Mouse (Mus musculus) layer of hippocampus, postnatal 36 days (tissue): ENCODE data around the gene Nprl3. TPM values are rescaled to one million over a fixed set of nuclear protein-coding genes. Genes with fewer than 3 reads are reported as not detected.
"Not testable (repeated sequence)": the region's sequence is repeated elsewhere in the genome, so short reads cannot be mapped to it uniquely, and the experiment has no call there.

Experiments used
- DNase-seq, 2 experiments: peaks; one replicate each; pipeline ENCODE4 v3.0.0; 2022
- total RNA-seq, 2 experiments: library from RNA; stranded (reverse); gene quantifications; 2 replicates each; pipeline ENCODE4 v1.2.3; 2021

The Nprl3 gene
- total RNA-seq, 2 experiments from 2014 or later = 47.3 to 61.2 TPM

- DNase-seq = no peak
Measured at GRCm38 (mm10) chr11:32223297-32223967, 44.1 kb downstream of the Nprl3 start.

- DNase-seq = no peak
Measured at GRCm38 (mm10) chr11:32222570-32223194, 44.8 kb downstream of the Nprl3 start.

DNA sequence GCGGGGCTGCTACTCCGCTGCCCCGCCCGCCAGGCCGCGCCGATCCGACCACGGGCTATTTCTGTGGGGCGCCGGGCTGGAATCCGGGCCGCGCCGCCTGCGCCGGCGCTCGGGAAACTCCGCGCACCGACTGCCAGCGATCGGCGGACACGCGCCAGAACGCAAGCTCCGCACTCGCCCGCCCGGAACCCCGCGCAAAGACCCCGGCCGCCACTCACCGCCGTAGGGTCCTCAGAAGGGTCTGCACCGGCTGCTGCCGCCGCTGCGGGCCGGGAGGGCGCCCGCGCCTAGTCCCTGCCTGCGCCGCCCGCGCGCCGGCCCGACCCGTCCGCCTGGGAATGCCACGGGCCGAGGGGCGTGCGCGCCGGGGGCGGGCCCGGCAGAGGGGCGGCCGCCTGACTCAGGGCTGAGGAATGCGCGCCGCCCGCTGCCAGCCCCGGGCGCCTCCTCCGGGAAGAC, 45.5 kb downstream of the Nprl3 start, which contains the start of gene Rhbdf1:
TSS of gene Rhbdf1 (minus strand) at position 350 of the 459 bp plus-strand sequence.
- peak in 1 of 2 experiments; percentile 31 for DNase-seq

- DNase-seq = no peak
Measured at GRCm38 (mm10) chr11:32221225-32221950, 46.1 kb downstream of the Nprl3 start.

DNA sequence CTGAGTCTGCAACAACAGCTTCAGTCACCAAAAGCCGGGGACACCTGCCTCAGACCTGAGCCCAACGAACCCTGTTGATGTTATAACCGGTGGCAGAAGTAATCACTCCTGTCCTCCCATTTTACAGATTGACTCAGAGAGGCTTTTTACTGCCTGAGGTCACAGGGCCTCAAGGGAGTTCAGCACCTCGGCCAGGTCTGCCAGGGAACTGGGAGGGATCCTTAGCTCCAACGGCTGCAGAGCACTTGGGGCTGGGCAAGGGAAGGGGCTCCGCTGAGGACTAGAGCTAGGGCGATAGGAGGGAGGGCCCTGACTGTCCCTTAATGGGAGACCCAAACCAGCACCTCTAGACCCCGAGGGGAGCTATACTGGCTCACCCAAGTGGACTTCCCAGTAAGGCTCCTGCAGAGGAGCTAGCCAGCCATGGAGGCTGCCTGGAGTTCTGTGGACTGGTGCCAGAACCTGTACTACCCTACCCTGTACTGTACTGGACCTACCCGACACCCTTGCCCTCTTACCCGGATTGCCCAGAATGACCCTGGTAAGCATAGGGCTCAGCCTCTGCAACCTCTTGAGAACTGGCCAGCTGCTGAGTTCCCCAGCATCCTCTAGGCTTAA, 46.8 kb downstream of the Nprl3 start:
- DNase-seq = no peak

- no peak for DNase-seq
Measured at GRCm38 (mm10) chr11:32219287-32219686, 48.2 kb downstream of the Nprl3 start.

- peak in 1 of 2 experiments; percentile 26 for DNase-seq
Measured at GRCm38 (mm10) chr11:32218501-32219050, 48.9 kb downstream of the Nprl3 start.

DNA sequence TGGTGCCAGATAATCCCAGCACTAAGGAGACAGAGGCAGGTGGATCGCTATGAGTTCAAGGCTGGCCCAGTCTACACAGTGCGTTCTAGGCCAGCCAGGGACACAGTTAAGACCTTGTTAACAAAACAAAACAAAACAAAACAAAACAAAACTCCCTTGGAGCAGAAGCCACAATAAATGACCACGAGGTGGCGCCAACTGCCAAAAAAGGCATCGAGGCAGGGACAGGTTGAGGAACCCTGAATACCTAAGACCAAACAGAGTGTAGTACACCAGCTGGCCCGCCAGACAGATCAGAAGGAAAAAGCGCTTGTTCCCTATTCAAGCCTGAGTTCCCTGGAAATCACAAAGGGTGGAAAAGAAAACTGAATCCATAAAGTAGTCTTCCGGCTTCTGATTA, 50.7 kb downstream of the Nprl3 start:
- DNase-seq = peak in 1 of 2 experiments; percentile 65

DNA sequence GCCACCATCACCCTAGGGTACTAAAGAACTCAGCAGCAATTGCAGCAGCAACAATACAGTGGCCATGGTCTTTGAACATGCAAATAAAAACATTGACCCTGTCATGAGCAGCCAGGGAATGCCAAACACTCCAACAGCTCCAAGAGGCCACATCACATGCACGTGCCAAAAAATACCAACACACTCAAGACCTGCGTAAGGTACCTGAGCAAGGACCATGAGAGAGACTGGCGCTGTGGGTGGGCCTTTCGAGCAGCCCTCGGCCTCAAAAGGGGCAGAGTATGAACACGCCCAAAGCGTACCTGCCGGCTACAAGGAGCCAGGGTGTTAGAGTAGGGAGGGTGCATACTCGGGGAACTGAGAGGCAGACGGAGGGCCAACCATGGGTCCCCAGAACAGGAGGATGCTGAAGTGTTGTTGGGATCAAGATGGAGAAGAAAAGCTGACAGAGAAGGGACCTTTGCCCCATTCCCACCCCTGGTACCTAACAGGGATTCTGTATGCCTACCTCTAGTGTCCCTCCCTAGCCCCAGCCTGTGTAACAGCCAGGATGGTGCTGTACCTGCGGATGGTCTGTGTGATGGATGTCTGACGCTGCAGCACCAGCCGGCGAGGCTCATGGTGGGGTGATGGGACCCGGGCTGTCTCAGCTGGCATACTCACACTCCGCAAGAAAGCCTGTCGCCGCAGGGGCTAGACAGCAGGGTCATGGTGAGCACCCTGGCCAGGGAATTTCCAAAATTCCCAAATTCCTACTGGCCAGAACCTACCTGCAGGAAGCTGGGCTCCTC, 51.9 kb downstream of the Nprl3 start:
- no peak for DNase-seq

GRCm38 (mm10) chr11:32210623-32211022, 56.9 kb downstream of the Nprl3 start:
- DNase-seq = no peak

- DNase-seq = peak; percentile 91 to 94
Measured at GRCm38 (mm10) chr11:32205058-32205873, 62.2 kb downstream of the Nprl3 start, which contains the start of gene Snrnp25. Gene Snrnp25, plus strand, starts transcription at chr11:32205415.

GRCm38 (mm10) chr11:32201922-32202685, 65.4 kb downstream of the Nprl3 start:
- DNase-seq = no peak

GRCm38 (mm10) chr11:32200992-32201391, 66.5 kb downstream of the Nprl3 start:
- not testable (repeated sequence) for DNase-seq

- DNase-seq = no peak
Measured at GRCm38 (mm10) chr11:32200075-32200601, 67.4 kb downstream of the Nprl3 start, which contains the start of gene Il9r. Gene Il9r, minus strand, starts transcription at chr11:32200279.

DNA sequence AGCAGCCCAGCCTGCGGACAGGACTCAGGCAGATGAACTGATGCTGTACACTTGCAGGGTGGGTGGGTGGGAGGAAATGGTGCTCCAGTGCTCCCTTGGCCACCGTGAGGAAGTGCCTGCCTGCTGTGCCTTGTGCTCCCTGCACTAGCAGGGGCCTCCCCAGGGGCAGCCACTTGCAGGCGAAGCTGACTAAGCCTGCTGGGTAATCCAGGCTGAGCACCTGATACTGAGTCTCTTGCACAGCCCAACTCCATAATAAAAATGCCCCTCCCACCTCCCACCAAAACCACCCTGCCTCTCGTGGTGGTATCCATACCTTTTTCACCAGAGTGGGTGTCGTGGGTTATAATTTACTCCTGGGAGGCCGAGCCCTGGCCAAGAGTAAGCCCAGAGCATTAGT, 68.3 kb downstream of the Nprl3 start:
- no peak for DNase-seq

- no peak for DNase-seq
Measured at GRCm38 (mm10) chr11:32198256-32198955, 69.1 kb downstream of the Nprl3 start.

- DNase-seq = no peak
Measured at GRCm38 (mm10) chr11:32197766-32198165, 69.7 kb downstream of the Nprl3 start.

DNA sequence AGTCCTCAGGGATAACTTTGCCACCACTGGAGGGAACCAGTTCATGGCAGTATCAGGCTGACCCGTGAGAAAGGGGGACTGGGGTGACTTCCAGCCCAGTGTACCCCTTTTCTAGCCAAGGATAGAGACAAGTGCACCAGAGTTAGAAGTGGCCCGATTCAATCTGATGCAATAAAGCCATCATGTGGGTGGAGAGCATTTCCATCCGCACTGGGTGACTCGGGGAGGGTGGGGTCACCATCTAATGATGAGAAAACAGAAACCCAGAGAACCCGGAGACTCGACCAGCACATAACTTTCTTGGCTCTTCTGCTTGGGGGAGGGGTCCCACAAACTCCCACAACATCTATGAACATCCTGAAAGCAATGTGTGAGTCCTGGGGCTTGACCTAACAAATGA, 70.8 kb downstream of the Nprl3 start:
- DNase-seq = no peak
